Mouse (Mus musculus) kidney, adult 11 months (tissue): Measurements from ENCODE around the gene Tent4a.
"Not testable (repeated sequence)": the region's sequence is repeated elsewhere in the genome, so short reads cannot be mapped to it uniquely, and the experiment has no call there.

ENCODE experiments used
- DNase-seq: peaks from one replicate; pipeline ENCODE4 v3.0.0; 2022

The Tent4a gene

DNA sequence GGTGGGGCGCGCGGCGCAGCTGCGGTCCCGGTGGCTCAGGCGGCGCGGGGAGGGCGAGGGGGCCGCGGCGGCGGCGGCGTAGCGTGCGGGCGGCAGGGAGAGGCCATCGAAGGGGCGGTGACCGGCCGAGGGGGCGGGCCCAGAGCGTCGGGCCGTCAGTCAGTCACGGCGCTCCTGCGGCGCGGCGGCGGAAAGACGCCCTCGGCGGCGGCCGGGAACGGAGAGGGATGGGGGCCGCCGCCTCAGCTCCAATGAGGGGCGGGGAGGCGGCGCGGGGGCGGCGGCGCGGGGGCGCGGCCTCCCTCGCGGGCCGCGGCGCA lies at the start of gene Tent4a:
Gene Tent4a, minus strand, starts transcription at position 284 of the 320 bp plus-strand sequence.
- no peak for DNase-seq

DNA sequence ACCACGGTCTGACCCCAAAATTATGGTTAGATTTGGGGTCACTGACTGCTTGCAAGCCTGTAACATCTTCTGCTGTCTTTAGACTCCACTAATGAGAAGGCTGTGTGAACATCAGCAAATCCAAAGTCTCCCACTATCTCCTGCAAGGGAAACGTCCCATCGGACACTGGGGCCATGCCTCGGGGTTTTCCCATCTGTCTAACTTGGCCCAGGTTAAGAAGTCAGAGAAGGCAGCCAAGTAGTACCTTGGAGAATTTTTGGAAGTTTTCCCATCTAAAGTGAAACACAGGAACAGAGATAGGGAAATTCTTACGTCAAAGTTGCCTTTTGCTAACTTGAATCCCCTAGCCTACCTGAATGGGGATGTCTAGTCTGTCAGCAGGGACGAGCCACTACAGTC lies 49.2 kb upstream of the Tent4a start:
- DNase-seq, result no peak

DNA sequence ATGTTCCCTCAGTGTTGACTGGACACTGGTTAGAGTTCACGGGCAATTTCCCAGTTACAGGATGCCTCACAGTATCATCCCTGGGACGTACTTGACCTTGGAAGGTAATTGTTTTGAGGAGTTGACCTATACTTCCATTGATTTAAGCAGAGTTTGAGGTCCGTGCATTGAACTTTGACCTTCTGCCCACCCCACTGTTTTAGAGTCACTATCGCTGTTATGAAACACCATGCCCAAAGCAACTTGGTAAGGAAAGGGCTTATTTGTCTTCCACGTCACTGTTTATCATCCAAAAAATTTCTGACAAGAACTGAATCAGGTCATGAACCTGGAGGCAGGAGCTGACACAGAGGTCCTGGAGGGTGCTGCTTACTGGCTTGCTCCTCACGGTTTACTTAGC lies 48.0 kb upstream of the Tent4a start:
- DNase-seq, result no peak

DNA sequence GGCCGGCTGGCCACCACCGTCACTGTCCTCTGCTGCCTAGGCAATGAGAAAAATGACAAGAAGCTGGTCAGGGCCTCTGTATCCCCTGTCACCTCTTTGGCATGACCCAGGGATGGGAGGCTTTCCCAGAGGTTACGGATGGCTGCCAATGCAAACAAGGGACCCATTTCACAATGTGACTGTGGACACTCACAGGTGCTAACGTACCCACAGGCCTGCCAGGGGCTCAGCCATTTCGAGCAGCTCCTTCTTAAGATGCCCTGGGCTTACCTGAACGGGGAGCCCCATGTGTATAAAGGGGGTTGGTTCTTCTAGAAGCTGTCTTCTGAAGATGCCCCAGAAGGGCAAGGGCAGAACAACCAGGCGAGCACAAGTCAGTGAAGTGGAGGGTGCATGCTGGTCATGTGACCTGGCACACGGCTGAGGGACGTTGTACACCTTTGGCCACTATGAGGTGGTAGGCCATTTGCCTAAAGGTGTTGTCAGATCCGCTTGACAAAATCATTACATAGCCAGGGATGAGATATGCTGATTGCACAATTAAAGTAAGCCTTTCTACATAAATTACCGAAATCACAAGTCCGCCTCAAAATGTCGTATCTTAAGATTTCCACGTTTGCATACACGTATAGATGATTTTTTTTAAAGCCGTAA lies 42.9 kb upstream of the Tent4a start:
- DNase-seq, result no peak

DNA sequence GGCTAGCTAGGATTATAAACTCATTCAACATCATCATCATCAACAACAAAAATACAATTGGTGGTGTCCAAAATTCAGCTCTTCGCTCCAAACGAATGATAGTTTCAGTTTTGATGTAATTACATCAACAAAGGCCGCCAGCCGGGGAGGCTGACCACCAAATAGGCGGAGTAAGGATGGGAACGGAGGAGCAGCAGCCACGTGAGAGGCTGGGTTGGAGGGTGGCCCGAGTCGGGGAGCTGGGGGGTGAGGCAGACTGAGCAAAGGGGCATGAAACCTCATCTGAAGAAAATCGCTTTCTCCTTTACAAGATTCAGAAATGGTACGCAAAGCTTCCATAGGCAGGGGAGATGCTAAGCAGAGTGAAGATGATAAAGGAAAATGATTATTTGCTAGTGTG lies 42.3 kb upstream of the Tent4a start:
- DNase-seq, result no peak

DNA sequence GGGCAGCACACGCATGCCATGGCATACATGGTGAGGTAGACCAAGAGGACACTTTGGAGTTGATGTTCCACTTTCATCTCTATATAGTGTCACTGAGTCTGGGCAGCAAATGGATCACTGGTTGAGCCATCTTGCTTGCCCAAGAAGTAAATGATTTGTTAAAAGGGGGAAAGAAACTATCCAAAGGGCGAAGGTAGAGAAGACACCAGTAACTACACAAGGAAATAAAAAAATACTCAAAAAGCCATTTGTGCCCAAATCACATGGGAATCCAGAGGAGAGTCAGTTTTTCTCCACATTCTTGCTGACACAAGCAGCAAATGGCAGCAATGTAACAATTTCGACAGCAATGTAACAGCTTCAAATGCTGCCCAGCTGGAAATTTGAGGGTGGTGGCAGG lies 38.2 kb upstream of the Tent4a start:
- DNase-seq, result no peak

DNA sequence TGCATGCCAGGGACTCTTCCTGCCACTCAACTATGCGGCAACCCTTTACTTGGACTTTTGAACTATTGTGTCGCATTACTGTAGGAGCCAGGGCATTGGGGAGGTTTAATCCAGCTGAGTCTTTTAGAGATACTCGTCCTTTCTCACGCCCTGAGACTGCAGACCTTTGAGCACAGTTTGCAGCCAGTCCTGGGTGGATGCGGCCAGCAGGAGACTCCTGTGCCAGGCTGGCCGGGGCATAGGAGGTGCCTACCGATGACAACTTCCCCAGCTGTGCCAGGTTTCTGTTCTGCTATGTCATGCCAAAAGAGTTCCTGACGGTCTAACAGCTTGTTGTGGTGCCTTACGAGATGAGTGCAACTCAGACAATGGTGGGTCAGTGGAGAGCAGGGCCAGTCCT lies 34.8 kb upstream of the Tent4a start:
- peak; percentile 82 for DNase-seq

DNA sequence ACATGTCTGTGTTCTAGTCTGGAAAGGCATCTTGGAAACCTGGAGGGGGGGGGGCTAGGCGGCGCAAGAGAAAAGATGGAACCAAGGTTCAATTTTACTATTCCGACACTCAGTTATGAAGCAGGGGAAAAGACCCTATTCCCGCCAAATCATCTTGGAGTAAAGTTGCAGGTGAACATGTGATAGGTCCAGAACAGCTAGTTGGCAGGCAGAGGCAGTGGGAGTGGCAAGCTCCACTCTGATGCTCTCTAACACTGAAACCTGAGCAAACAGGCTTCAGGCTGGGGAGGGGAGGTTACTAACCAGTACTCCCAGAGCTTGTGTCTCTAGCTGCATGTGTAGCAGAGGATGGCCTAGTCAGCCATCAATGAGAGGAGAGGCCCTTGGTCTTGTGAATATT lies 31.0 kb upstream of the Tent4a start:
- DNase-seq, result not testable (repeated sequence)

DNA sequence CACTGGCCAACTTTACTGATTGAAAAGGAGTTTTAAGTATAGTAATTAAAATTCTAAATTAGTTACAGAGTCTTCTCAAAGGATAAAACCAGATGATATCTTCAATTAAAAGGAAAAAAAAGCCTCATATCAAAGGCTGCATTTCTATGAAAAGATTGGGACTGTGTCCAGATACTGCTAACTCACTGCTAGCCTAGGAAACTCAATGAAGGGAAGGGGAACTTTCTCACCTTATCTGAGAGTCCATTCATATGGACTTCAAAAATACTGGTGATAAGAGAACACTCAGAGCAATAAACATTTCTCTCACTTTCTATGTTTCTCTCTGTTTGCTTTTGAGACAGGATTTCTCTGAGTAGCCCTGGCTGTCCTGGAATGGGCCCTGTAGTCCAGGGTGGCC lies 30.2 kb upstream of the Tent4a start:
- DNase-seq, result no peak

DNA sequence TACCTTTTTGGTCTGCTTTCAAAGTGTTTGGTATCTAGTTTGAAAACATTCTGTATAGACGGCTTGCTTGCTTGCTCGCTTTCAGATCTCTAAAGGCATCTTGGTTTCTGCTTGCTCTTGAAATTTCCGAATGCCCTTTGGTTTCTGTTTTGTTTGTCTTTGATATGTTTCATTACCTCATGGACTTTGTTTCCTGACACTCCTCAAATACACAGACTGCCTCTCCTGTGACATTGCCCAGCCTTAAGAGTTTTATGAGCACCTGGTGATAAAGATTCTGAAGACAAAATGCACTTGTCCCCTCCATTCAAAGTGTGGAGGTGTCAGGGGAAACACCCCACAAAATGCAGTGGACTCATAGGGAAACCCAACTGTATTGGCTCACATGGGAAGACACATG lies 29.5 kb upstream of the Tent4a start:
- DNase-seq, result no peak

DNA sequence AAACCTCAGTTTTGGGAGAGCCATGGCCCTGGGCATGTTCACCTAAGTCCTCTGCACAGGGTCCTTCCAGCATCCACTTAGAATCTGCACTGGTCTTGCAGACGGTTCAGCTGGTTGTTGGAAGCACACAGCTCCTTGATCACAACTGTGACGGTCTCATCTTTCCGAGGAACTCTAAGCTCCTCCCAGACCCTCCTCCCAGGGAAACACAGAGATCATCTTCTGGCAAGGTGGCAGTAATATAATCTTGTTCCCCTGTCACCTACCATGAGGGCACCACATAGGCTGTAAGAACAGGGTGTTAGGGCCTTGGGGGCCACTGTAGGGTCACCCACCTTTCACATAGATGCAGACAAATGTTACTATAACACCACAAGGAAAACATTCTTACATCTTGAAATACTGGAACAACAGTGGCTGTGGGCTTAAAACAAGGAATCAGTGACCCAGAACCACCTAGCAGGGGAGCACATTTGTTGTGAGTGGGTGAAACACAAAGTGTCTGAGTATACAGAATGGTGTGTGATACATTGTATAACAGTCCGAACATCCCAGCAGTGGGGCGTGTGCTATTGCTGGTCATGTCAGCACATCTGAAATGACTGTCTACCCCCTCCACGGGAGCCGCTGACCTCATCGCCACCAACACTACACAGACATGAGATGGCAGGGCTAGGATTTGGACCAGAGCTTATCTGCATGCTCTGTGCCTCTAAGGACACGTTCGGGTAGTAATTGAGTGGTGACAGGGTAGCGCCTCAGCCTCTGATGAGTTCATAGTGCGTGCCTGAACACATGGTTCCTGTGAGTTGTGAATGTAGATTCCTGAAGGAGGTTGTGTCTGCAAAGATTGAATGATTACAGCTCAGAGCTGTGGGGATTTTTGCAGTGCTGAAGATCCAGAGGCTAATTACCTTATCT lies 28.5 kb upstream of the Tent4a start:
- DNase-seq, result no peak

DNA sequence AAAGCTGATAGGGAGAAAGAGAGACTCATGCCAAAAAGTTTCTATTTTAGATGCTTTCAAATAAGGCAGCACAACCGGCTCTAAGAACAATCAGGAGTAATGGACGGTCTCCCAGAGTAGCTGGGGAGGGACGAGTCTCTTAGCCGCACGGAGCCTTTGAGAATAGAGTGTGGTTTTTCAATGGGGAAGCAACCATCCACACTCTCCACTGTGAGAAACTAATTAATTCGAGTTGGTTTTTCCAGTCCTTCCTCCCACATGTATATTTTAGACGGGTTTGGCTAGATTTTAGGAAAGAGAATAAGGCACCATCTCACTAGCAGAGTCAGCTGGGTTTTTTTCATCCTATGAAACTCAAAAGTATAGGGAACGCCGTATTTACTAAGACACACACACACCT lies 27.6 kb upstream of the Tent4a start:
- no peak for DNase-seq

DNA sequence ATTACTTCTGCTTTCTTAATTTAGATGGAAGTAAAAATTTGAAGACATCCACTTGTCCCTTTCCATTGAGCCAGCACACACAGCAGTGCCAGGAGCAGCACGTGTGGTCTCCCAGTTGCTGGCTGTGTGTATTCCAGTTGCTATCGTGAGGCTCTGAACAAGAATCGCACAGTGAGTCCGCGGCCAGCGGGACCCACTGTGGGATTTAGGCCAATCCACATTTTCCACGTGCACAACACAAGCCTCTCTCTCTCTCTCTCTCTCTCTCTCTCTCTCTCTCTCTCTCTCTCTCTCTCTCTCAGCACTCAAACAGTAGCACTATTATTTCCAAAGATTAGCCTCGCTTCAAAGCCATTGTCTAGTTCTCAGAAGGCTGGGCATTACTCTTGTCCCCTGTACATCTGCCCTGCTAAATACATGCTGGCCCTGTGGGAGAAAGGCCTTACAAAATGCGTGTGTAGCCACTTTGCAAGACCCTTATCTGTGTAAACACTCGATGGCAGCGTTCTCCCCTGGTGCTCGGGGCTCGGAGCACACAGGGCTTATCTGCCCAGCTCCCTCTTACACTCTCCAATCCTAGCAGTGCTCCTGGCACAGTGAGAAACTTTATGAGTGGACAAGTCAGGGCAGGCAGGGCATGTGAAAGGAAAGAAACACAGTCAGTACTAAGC lies 25.0 kb upstream of the Tent4a start:
- no peak for DNase-seq

DNA sequence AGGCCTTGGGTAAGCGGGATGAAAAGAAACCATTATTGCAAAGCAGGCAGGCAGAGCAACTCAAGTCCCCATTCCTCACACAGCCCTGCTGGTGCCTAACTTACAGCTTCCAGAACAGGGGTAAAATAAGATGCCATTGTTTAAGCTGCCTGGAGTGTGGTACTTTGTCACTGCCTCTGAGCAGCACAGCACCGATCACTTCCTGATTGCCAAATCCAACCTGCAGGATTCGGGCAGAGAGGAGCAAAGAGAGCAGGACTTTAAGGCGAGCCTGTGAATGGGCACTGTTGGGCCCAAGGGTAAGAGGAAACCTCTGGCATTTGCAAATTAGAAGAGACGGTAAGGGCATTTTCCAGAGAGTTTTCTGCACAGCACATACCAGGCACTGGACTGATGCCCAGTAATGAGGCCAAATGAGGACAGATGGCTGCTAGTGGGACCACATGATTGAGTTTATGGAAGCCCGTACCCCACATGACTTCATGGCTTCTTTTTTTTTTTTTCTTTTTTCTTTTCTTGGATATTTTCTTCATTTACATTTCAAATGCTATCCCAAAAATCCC lies 23.8 kb upstream of the Tent4a start:
- DNase-seq, result peak; percentile 45

DNA sequence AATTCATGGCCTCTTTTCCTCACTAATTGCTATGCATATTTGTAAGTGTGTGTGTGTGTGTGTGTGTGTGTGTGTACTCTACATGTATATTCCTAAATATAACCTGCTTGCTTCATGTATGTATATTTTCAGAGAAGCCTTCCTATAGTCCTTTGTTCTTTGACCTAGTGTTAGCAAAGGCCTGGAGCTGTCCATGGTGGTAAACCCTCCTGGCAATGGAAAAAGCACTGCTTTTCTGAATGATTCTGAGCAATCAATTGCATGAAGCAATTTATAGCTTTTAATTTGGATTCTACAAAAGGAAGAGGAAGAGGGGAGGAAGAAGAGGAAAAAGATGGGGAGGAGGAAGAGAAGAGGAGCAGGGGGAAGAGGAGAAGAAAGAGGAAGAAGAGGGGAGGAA lies 22.3 kb upstream of the Tent4a start:
- DNase-seq, result no peak

DNA sequence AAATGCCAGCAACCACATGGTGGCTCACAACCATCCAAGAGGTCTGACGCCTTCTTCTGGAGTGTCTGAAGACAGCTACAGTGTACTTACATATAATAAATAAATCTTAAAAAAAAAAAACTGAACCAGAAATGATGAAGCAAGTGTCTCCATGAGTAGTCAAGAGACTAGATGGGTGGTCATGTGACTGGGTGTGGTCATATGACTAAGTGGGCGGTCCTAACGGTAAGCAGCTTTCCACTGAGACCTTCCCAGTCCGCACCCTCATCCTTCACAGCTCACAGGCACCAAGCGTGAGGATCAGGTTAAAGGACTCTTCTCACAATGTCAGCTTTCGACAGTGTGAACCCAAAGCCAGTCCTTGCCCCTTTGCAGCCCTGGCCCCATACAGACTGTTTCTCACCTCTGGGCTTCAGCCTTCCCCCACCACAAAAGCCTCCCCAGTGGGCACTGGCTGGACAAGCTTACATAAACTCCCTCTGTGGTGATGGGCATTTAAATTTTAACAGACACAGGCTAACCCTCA lies 21.6 kb upstream of the Tent4a start:
- no peak for DNase-seq

DNA sequence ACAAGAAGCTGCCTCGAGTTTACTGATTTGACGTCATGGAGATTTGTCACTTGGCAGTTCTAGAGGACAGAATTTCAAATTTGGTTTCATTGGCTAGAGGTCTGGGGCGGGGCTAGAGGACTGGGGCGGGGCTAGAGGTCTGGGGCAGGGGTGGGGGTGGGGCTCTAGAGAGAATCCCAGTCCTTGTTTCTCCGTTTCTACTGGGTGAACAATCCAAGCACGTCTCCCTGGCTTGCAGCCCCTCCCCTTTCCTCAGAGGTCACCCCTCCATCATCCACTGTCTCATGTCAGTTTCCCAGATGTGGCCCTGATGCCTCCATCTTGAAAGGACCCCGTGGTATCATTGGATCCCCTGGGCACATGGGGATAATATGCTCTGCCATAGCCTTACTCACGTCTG lies 20.6 kb upstream of the Tent4a start:
- DNase-seq, result no peak

DNA sequence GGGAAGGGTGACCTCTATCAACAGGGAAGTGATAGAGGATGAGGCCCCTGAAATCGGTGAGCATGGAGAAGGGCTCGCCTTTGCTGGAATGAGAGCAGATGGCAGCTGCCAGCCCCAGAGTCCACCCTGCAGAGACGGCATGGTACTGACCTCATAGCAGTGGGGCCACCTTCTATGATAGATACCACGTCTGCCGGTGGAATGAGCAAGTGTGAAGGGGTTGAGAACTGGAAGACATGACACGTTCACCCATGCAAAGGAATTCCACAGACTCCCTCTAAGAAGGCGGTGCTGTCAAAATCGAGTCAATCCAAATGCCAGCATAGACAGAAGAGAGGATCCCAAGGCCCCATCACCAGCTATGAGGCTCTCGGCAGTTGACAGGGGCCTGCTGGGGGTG lies 19.8 kb upstream of the Tent4a start:
- DNase-seq, result no peak

DNA sequence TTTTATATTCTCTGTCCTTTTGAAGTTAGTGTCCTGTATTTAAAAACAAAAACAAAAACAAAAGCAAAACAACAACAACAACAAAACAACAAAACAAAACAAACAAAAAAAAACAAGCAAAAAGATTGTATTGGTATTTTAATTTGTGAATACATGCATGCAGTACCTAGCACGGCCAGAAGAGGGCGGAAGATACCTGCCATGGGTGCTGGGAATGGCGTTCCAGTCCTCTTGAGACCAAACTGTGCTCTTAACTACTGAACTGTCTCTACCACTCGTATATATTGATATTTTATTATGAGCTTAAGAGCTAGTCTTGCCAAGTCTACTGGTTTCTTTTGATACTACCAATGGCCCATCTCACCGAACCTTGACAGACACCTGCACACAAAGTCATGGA lies 18.6 kb upstream of the Tent4a start:
- no peak for DNase-seq

DNA sequence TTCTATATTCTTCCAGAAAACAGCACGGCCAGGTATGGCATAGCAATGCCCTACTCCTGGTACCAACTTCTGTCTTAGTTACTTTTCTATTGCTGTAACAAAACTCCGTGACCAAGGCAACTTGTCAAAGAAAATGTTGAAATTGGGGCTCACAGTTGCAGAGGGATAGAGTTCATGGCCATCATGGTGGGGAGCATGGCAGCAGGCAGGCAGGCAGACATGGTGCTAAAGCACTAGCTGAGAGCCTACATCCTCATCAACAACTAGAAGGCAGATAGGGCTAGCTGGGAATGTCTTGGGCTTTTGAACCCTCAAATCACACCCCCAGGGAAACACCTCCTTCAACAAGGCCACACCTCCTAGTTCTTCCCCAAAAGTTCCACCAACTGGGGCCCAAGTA lies 16.4 kb upstream of the Tent4a start:
- no peak for DNase-seq

DNA sequence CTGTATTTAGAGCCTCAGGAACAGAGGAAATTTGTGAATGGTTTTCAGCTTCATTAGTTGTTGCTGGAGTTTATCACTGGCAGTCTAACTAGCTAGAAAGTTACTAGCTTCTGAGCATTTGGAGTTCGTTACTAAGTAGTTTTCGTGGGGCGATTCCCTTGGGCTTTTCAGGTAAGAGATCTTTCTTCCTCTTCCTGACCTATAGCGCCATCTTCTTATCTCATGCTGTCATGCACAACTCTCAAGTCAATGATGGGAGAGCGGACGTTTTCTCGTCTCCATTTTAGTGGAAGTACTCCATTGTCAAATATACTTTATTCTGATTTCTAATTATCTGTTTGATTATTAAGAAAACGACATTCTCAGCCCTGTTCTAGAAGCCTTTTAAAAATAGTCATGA lies 15.6 kb upstream of the Tent4a start:
- DNase-seq, result no peak

DNA sequence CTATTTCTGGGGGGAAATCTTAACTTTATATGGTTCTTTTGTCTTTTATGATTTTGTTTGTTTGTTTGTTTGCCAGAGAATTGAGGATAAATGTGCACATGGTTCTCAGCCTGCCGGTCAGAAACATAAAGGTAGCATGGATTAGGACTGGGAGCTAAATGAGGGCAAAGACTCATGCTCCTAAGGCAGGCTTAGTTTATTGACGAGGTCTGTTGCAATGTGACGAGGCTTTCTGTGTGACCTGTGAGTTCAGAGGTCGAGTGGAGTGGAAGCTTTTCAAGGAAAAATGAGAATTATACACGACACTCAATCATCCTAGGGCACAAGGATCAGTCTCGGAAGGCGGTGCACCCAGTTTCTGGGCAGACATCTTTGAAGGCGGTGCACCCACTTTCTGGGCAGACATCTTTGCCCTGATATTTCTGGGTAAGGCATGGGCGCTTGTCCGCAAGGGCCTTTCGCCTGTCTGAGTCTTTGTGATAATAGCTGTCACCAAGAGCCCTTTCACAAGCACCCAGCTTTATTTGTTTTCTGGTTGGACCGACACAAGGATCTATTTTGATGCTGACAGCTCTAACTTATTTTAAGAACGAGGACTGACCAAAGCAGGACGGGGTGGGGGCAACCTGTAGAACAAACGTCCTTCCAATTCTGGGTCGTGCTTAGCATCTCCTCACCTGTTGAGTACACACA lies 13.2 kb upstream of the Tent4a start:
- no peak for DNase-seq

DNA sequence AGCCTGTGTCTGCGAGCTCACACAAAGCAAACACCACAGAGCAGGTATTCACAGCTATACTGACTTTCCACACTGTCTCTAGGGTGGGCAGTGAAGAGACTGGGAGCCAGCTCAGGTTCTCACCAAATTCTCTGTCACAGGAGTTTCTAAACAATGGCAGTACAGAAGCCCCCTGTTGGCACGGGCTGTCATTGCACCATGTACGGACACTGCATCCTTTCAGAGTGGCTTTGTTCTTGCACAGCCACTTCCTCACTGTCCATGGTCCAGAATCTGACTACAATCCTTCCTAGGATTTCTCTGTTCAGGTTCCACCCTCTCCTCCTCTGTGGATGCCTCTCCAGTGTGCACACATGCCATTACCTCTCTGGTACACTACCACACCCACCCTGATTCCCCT lies 10.6 kb upstream of the Tent4a start:
- DNase-seq, result no peak
